Mouse (Mus musculus) left cerebral cortex, adult 11 months (tissue): ENCODE data around the gene C1qtnf9.

Experiments
- DNase-seq: peaks from one replicate; pipeline ENCODE4 v3.0.0; 2022; ENCODE audit warnings: low spot score

The C1qtnf9 gene

GRCm38 (mm10) chr14:60751581-60751980, 16.4 kb upstream of the C1qtnf9 start:
- no peak for DNase-seq

DNA sequence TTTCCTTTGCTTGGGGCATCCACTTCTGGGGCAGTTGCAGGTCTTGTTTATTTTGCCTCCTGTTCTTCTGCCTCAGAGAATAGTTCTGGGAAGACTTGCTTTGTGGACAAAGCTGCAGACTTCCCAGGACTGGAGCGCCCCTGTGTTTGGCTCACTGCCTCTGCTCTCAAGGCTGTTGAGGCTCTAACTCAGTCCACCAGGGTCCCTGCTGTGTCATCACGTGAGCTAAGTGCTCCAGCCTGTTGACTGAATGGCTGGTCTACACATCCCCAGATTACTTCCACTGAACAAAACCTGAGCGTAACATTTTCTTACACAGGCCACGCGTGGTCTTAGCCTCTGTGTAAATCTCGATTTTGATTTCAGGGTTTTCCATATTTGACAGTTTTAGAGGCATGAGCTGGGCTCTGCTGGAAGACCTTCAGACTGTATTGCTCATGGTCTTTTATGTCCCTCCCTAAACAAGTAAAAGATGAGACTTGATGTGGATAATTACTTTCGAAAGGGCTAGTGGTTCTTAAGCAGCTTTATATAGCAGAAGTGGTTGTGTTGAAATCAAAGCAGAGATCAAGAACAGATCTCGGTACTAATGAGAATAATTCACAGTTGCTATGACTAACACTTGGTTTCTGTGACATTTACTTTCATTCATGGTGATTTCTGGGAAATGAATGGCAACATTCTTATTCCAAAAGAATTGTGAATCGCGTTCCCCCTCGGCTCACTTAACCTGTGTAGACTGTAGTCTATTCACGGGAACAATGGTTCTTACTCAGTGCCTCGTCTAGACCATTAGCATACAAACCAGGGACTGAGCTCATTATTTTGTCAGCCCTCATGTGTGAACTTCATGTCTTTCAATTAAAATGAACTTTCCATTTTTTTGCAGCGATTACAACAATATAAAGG, 14.8 kb upstream of the C1qtnf9 start:
- DNase-seq = no peak

DNA sequence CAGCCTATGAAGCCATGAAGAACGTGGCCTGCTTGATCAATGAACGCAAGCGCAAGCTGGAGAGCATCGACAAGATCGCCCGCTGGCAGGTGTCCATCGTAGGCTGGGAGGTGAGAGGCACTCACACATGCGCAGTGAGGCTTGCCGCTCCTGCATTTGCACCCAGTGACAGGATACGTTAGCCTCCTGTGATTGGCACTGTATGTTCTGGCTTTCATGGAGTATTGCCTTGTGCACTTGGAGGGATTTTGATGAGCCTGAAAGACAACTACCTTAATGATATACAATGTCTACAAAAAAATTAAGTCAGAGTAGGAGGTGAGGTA, 14.2 kb upstream of the C1qtnf9 start:
- DNase-seq = no peak

GRCm38 (mm10) chr14:60754656-60755055, 13.3 kb upstream of the C1qtnf9 start:
- no peak for DNase-seq

DNA sequence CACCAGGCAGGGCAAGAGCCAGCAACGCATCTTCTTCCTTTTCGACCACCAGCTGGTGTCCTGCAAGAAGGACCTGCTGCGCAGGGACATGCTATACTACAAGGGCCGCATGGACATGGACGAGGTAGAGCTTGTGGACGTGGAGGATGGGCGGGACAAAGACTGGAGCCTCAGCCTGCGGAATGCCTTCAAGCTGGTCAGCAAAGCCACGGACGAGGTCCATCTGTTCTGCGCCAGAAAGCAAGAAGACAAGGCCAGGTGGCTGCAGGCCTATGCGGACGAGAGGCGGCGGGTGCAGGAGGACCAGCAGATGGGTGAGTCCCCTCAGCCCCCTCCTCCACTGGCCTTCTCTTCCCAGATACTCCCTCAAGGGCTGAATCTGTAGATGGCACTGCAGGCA, 11.7 kb upstream of the C1qtnf9 start:
- DNase-seq = no peak

DNA sequence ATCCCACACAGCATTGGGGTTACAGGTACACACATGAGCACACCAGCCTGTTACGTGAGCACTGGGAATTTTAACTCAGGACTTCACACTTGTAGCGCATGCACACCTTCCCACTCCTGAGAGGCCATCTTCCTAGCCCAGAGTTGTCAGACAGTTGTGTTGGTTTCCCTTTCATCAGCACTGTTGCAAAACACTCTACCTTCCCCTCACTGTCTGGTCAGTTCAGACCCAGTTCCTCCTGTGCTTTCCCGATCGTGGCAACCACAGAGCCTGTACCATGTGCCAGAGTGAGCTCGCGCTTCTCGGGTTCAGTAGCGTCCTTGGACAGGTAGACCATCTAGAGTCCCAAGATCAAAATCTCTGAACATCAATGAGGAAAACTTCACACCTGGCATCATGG, 10.7 kb upstream of the C1qtnf9 start:
- no peak for DNase-seq

- DNase-seq = no peak
These were observed 10.2 kb upstream of the C1qtnf9 start for GRCm38 (mm10) chr14:60757722-60758121.

GRCm38 (mm10) chr14:60759097-60759496, 8.8 kb upstream of the C1qtnf9 start:
- DNase-seq = no peak

- no peak for DNase-seq
These were observed 6.1 kb upstream of the C1qtnf9 start for GRCm38 (mm10) chr14:60761801-60762200.

DNA sequence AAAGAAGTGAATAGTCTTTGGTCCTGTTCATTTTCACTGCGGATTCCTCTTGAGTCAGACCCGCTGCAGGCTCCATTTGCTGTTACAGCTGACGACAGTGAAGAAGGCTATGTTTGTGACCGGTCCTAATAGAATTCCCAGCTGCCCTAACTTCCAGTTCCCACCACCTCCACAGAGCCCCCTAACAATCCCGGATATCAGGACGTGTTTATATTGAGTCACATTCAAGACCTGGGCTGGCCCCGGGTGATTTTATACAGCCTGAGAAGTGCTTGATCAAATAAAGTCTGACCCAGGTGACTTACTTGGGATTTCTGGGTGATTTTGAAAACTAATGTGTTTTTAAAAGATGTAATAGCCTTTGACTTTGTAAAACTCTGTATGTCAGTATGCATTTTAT, 5.2 kb upstream of the C1qtnf9 start:
- DNase-seq = no peak

- no peak for DNase-seq
These were observed 4.2 kb upstream of the C1qtnf9 start for GRCm38 (mm10) chr14:60763746-60764145.

- DNase-seq = no peak
These were observed 3.4 kb upstream of the C1qtnf9 start for GRCm38 (mm10) chr14:60764526-60764925.

GRCm38 (mm10) chr14:60765025-60765424, 2.9 kb upstream of the C1qtnf9 start:
- no peak for DNase-seq

- no peak for DNase-seq
These were observed 1.4 kb downstream of the C1qtnf9 start for GRCm38 (mm10) chr14:60769340-60769739.

GRCm38 (mm10) chr14:60770594-60770993, 2.7 kb downstream of the C1qtnf9 start:
- DNase-seq = no peak

- peak; percentile 59 for DNase-seq
These were observed 3.1 kb downstream of the C1qtnf9 start for GRCm38 (mm10) chr14:60771057-60771456.

GRCm38 (mm10) chr14:60773476-60773875, 5.5 kb downstream of the C1qtnf9 start:
- DNase-seq = no peak

DNA sequence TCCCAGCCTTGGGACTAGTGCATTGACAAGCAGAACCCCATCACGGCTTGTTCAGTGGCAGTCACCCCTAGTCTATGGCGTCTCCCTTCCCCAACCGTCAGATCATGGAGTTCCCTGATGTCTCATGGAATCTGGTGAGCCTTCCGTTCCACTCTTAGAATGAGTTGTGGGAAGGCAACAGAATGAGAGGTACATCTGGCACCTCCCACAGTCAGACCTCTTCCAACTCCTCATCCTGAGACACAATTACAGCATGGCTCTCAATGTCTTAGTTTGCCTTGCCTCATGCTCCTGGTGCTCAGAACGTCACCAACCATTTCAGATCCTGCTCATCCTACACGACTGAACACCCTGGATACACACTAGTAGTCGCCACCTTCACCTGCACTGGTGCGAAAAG, 8.6 kb downstream of the C1qtnf9 start:
- no peak for DNase-seq

DNA sequence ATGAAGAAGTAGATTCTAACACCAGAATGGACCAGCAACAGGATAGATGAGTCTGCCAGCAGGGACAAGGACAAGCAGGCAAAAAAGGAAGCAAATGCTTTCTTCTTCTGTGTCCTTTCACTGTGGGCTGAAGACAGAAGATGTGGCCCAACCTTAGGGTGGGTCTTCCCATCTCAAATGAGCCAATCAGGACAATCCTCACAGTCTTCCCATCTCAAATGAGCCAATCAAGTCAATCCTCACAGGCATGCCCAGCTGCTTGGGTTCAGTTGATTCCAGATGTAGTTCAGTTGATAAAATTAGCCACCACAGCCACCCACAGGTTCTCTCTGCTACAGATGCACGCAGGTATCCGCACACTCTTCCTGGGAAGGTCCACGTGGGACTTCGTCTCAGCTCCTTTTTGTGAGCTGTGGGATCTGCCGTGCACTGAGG, 9.6 kb downstream of the C1qtnf9 start:
- DNase-seq = no peak

- no peak for DNase-seq
These were observed 11.3 kb downstream of the C1qtnf9 start for GRCm38 (mm10) chr14:60779198-60779597.

GRCm38 (mm10) chr14:60782121-60782656, 14.3 kb downstream of the C1qtnf9 start:
- DNase-seq = no peak

GRCm38 (mm10) chr14:60783196-60783595, 15.3 kb downstream of the C1qtnf9 start:
- no peak for DNase-seq

GRCm38 (mm10) chr14:60784427-60785315, 16.7 kb downstream of the C1qtnf9 start, which contains the start of gene Mipep:
Mipep (plus strand) TSS chr14:60784573.
- DNase-seq = peak; percentile 77
